Mouse (Mus musculus) liver, embryonic 14.5 days (tissue): ENCODE measurements around the gene Lysmd3. TPM values are rescaled to one million over a fixed set of nuclear protein-coding genes. Genes with fewer than 3 reads are reported as not detected.
A peak's percentile ranks its signal among the peaks of the same experiment; 100 is the strongest.
"Not testable (repeated sequence)": the region's sequence is repeated elsewhere in the genome, so short reads cannot be mapped to it uniquely, and the experiment has no call there.

Source experiments
- ATAC-seq: fragments of 200-750 bp; cut with Nextera tagmentation; 2 replicates; pipeline ENCODE4 v1.8.0; 2017; ENCODE audit warnings: moderate number of reproducible peaks, mild to moderate bottlenecking, moderate library complexity; ENCODE audit not compliant: insufficient read depth
- DNase-seq, 3 experiments: peaks; one replicate each; pipeline ENCODE4 v3.0.0-alpha.2; 2012 to 2013; ENCODE audit warnings: low read depth in 3 of 3, low spot score in 3 of 3
- H3K27ac ChIP-seq: fragments of 300-500 bp; sonication (generic); 2 replicates; pipeline ENCODE4 v1.5.1; 2014; ENCODE audit warnings: moderate library complexity, mild to moderate bottlenecking, control low read depth, inconsistent platforms
- H3K27me3 ChIP-seq: fragments of 300-500 bp; sonication (generic); 2 replicates; pipeline ENCODE4 v1.6.1; 2014; ENCODE audit warnings: mild to moderate bottlenecking, low read length, moderate library complexity; ENCODE audit not compliant: control insufficient read depth, insufficient read depth
- H3K36me3 ChIP-seq: fragments of 300-500 bp; sonication (generic); replicated peaks from 2 replicates; pipeline ENCODE4 v1.6.1; 2014; ENCODE audit warnings: low read depth; ENCODE audit not compliant: control insufficient read depth, insufficient read depth
- H3K4me1 ChIP-seq, 2 experiments: fragments of 200-500 bp in 1 of 2; fragments of 300-500 bp in 1 of 2; sonication (generic) in 1 of 2; replicated peaks; 2 replicates each; pipeline ENCODE4 v1.6.1; 2012 to 2014; ENCODE audit warnings: antibody characterized with exemption in 1 of 2, inconsistent platforms in 1 of 2, low read length in 1 of 2; ENCODE audit not compliant: control insufficient read depth in 2 of 2, insufficient read depth in 2 of 2
- H3K4me2 ChIP-seq: fragments of 300-500 bp; sonication (generic); 2 replicates; pipeline ENCODE4 v1.6.1; 2014; ENCODE audit warnings: low read depth, mild to moderate bottlenecking, control low read depth, moderate library complexity
- H3K4me3 ChIP-seq, 2 experiments: fragments of 200-500 bp in 1 of 2; fragments of 300-500 bp in 1 of 2; sonication (generic) in 1 of 2; 2 replicates each; pipeline ENCODE4 v1.5.1; 2012 to 2014; ENCODE audit warnings: low read depth in 2 of 2, low read length in 2 of 2, mild to moderate bottlenecking in 2 of 2, control low read depth in 1 of 2, inconsistent platforms in 1 of 2, moderate library complexity in 1 of 2; ENCODE audit not compliant: insufficient read depth in 1 of 2
- H3K9ac ChIP-seq: fragments of 300-500 bp; sonication (generic); replicated peaks from 2 replicates; pipeline ENCODE4 v1.6.1; 2014; ENCODE audit warnings: mild to moderate bottlenecking, control low read depth, moderate library complexity
- H3K9me3 ChIP-seq: fragments of 300-500 bp; sonication (generic); 2 replicates; pipeline ENCODE4 v1.6.1; 2016; ENCODE audit warnings: low read length, mixed read lengths; ENCODE audit not compliant: control insufficient read depth
- CTCF ChIP-seq: IDR thresholded peaks from 2 replicates; pipeline ENCODE4 v1.5.1; 2016; ENCODE audit warnings: antibody characterized with exemption, low read depth, control low read depth
- EP300 ChIP-seq: IDR thresholded peaks from 2 replicates; pipeline ENCODE4 v1.6.1; 2016; ENCODE audit warnings: antibody characterized with exemption, low read depth
- WGBS: fragments of 180-500 bp; shearing (Covaris S2); extraction: QIAGEN DNeasy Blood & Tissue Kit; methylation state at CpG from one replicate; pipeline ENCODE4 v1.1.7; 2014; ENCODE audit not compliant: insufficient replicate concordance; 5-methylcytosine and 5-hydroxymethylcytosine counted together
- polyA plus RNA-seq, 2 experiments: library from polyadenylated mRNA; depleted of rRNA in 1 of 2; stranded (reverse) in 1 of 2; unstranded in 1 of 2; fragments of >200 nt; fragmentation: Nextera tagmentation in 1 of 2; extraction: Ambion mirVana in 1 of 2; gene quantifications; 2 replicates each; pipeline versions ENCODE4 v1.2.1 to v1.2.3; 2012 to 2014

The Lysmd3 gene
- polyA plus RNA-seq (2012; rRNA removed) (4.3 and 6.4 TPM in 2 replicates), polyA plus RNA-seq (2014; fragmentation: Nextera tagmentation; extraction: Ambion mirVana) (19.0 and 21.5 TPM in 2 replicates)

DNA sequence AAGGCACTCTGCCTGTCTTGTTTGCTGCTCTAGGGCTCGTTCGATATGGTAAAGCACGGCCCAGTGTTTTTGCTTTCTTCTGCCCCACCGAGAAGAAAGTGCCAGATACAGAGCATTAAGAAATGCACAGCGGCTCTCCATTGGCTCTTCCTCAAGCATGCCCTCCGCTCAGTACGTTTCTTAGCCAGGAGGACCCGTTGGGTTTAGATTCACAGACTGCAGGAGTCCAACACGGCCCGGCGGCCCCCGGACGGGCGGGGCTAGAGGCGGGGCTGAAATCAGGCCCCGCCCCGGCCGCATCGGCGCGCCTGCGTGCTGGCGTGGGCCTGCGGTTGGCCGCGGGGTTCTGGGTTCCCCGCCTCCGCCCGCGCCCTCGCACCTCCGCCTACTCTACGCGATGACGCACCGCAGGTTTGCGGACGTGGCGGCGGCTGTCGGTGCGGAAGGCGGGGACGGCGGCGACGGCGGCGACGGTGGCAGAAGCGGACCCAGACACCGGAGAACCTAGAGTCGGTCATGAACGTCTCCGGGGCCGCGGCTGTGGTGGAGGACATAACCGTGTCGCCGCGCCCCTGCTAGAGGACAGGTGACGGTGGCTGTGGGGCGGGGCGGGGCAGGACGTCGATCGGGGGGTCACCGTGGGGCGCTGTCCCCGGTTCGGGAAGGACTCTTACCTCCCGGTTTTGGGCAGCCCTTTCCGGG is at the start of gene Lysmd3:
Gene Lysmd3 (plus strand): TSS at position 313 of the 702 bp plus-strand sequence.
- Histone ChIP-seq H3K4me3 (peak within 1 kb of the TSS; percentile 86 to 96), H3K4me2 (peak within 1 kb of the TSS; percentile 94), H3K27me3 (no peaks in the 10 kb centered on the region), H3K9ac (peak within 1 kb of the TSS; percentile 97), H3K36me3 (no peaks in the 10 kb centered on the region; the same call in 1 of the 2 replicates), H3K27ac (peak within 1 kb of the TSS; percentile 94), H3K4me1 (peaks cover 17 to 30% of the 10 kb centered on the region in 2 experiments), H3K9me3 (no peaks in the 10 kb centered on the region)
- DNase-seq (peak; percentile 81 to 83 (median 83)), ATAC-seq (peak; percentile 98)
- TF ChIP-seq CTCF (0 out of 2 replicates have a peak, but pooled peaks have one; percentile 15), EP300 (no peak)
- under 1% methylated on average over 73 of the region's 73 CpGs for WGBS

DNA sequence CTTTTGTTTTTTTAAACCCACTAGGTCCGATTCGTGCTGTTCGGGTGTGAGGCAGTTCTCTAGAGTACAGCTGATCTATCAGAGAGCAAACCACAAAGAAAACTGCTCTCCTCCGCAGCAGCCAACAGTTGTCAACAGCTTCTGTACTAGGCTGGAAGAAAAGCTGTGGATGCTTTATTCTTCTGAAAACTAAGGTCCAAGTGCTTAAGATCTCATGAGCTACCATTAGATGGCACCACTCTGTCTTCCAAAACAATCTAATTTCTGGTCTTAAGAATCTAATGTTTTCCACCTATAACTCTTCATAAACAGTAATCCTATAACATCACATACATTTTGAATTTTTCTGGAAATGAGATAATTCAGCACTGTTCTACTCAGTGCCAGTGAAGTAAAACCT is 47.1 kb upstream of the Lysmd3 start:
- TF ChIP-seq CTCF, result no peak
- no peak for TF ChIP-seq EP300
- no peak for ATAC-seq
- H3K4me1 ChIP-seq, result no peaks in the 10 kb centered on the region
- H3K36me3 ChIP-seq, result no peaks in the 10 kb centered on the region
- H3K9ac ChIP-seq, result no peak overlapping the region
- WGBS, result 60% methylated on average over 4 of the region's 4 CpGs
- no peak overlapping the region for H3K27ac ChIP-seq
- no peak overlapping the region for H3K4me2 ChIP-seq
- DNase-seq, result no peak
- no peaks in the 10 kb centered on the region for H3K27me3 ChIP-seq
- no peaks in the 10 kb centered on the region for H3K9me3 ChIP-seq
- no peak overlapping the region for H3K4me3 ChIP-seq

DNA sequence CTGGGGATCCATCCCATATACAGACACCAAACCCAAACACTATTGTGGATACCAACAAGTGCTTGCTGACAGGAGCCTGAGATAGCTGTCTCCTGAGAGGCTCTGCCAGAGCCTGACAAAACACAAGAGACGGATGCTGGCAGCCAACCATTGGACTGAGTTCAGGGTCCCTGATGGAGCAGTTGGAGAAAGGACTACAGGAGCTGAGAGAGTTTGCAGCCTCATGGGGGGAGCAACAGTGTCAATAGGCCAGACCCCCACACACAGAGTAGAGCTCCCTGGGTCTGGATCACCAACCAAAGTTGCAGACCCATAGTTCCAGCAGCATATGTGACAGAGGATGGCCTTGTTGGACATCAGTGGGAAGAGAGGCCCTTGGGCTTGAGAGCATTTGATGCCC is 29.6 kb upstream of the Lysmd3 start:
- H3K4me2 ChIP-seq, H3K9ac ChIP-seq, H3K4me1 ChIP-seq, H3K36me3 ChIP-seq, DNase-seq, H3K9me3 ChIP-seq, H3K27ac ChIP-seq, H3K4me3 ChIP-seq, ATAC-seq: not testable (repeated sequence)
- 70% methylated on average over 1 of the region's 1 CpGs for WGBS
- H3K27me3 ChIP-seq, result peaks cover 25% of the 10 kb centered on the region

DNA sequence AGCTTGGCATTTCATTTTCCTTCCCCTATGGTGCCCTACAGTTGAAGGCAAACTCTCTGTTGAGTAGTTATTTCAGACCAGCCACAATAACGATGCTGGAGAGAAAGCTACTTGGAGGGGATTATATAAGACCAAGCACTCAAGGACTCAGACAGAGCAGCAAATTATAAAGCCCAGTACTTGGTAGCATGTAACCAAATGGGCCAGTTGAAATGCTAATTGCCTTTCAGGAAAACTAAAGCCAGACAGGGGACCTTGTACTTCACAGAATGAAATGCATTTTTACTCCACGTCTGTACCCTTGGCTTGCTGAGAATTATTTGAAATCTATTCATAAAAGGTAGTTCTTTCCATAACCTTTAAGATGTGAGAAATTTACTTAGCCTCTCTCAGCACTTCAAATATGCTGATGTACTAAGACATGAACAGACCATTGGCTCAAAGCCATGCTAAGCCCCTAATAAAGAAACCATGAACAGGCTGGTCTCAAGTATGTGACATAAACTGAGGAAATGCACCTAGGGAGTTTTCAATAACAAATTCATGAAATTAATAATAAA is 28.8 kb upstream of the Lysmd3 start:
- H3K9ac ChIP-seq, result no peak overlapping the region
- H3K4me3 ChIP-seq, result no peak overlapping the region
- WGBS, result 35% methylated on average over 2 of the region's 2 CpGs
- no peaks in the 10 kb centered on the region for H3K36me3 ChIP-seq
- TF ChIP-seq CTCF (no peak), EP300 (no peak)
- no peak for DNase-seq
- no peak for ATAC-seq
- no peaks in the 10 kb centered on the region for H3K9me3 ChIP-seq
- H3K4me2 ChIP-seq, result no peak overlapping the region
- H3K27me3 ChIP-seq, result peaks cover 33% of the 10 kb centered on the region
- no peaks in the 10 kb centered on the region for H3K4me1 ChIP-seq
- no peak overlapping the region for H3K27ac ChIP-seq

DNA sequence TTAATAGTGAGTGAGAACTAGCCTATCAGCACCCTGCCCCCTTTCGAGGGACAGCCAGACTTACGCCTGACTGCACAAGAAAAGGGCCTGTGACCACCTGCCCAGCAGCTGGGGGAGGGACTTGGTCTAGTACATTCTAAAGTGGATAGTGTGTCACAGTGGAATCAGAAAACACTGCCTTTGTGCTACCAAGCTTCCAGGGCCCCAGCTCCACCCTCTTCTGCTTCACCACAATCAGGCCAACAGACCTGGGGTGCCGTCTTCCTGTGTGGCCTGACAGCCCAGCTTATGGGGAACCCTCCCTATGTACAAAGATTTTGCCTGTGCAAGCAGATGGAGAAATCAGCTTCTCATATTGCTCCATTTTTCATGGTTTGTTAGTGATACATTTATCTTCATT is 28.1 kb upstream of the Lysmd3 start:
- no peak for ATAC-seq
- H3K27ac ChIP-seq, result no peak overlapping the region
- no peaks in the 10 kb centered on the region for H3K9me3 ChIP-seq
- 49% methylated on average over 3 of the region's 3 CpGs for WGBS
- no peak overlapping the region for H3K9ac ChIP-seq
- no peaks in the 10 kb centered on the region for H3K4me1 ChIP-seq
- H3K36me3 ChIP-seq, result no peaks in the 10 kb centered on the region
- DNase-seq, result no peak
- no peak overlapping the region for H3K4me2 ChIP-seq
- peaks cover 40% of the 10 kb centered on the region for H3K27me3 ChIP-seq
- TF ChIP-seq CTCF (no peak), EP300 (no peak)
- H3K4me3 ChIP-seq, result no peak overlapping the region
